Mouse (Mus musculus) midbrain, embryonic 11.5 days (tissue): ENCODE data around the gene Mgme1. TPM values are rescaled to one million over a fixed set of nuclear protein-coding genes. Genes with fewer than 3 reads are reported as not detected.

ENCODE experiments used
- ATAC-seq: fragments of 200-750 bp; cut with Nextera tagmentation; 2 replicates; pipeline ENCODE4 v1.8.0; 2017; ENCODE audit warnings: moderate TSS enrichment, moderate library complexity; ENCODE audit not compliant: low FRiP score
- DNase-seq: peaks from one replicate; pipeline ENCODE4 v3.0.0; 2015; ENCODE audit warnings: low spot score; ENCODE audit errors: missing footprints
- H3K27ac ChIP-seq: fragments of 300-500 bp; sonication (generic); 2 replicates; pipeline ENCODE4 v1.5.1; 2014; ENCODE audit warnings: low read depth, low read length
- H3K27me3 ChIP-seq: fragments of 300-500 bp; sonication (generic); 2 replicates; pipeline ENCODE4 v1.6.1; 2014; ENCODE audit warnings: mild to moderate bottlenecking, low read length, moderate library complexity, mixed read lengths; ENCODE audit not compliant: control insufficient read depth, insufficient read depth
- H3K36me3 ChIP-seq: fragments of 300-500 bp; sonication (generic); 2 replicates; pipeline ENCODE4 v1.6.1; 2014; ENCODE audit warnings: mild to moderate bottlenecking, low read length, moderate library complexity, mixed read lengths; ENCODE audit not compliant: control insufficient read depth, insufficient read depth
- H3K4me1 ChIP-seq: fragments of 300-500 bp; sonication (generic); 2 replicates; pipeline ENCODE4 v1.6.1; 2014; ENCODE audit warnings: low read length; ENCODE audit not compliant: control insufficient read depth, insufficient read depth
- H3K4me2 ChIP-seq: fragments of 300-500 bp; sonication (generic); 2 replicates; pipeline ENCODE4 v1.6.1; 2014; ENCODE audit warnings: mild to moderate bottlenecking, moderate library complexity
- H3K4me3 ChIP-seq: fragments of 300-500 bp; sonication (generic); 2 replicates; pipeline ENCODE4 v1.5.1; 2014; ENCODE audit warnings: low read depth, low read length
- H3K9ac ChIP-seq: fragments of 300-500 bp; sonication (generic); 2 replicates; pipeline ENCODE4 v1.6.1; 2014; ENCODE audit warnings: low read length
- H3K9me3 ChIP-seq: fragments of 300-500 bp; sonication (generic); 2 replicates; pipeline ENCODE4 v1.6.1; 2016; ENCODE audit warnings: low read length; ENCODE audit not compliant: control insufficient read depth
- WGBS: fragments of 180-500 bp; shearing (Covaris S2); extraction: QIAGEN DNeasy Blood & Tissue Kit; methylation state at CpG from one replicate; pipeline ENCODE4 v1.1.7; 2014; 5-methylcytosine and 5-hydroxymethylcytosine counted together
- polyA plus RNA-seq: library from polyadenylated mRNA; unstranded; fragments of >200 nt; fragmentation: Nextera tagmentation; extraction: Ambion mirVana; gene quantifications from 2 replicates; pipeline ENCODE4 v1.2.1, GENCODE M21; 2014

Gene Mgme1
- polyA plus RNA-seq, 1 experiment from 2014 or later = 17.4 TPM

GRCm38 (mm10) chr2:144290321-144290720, 19.9 kb downstream of the Mgme1 start:
- ATAC-seq = no peak
- 89% methylated on average over 7 of the region's 7 CpGs for WGBS
- Histone ChIP-seq H3K9me3 (no peaks in the 10 kb centered on the region), H3K4me3 (no peak overlapping the region), H3K27me3 (no peaks in the 10 kb centered on the region), H3K27ac (no peak overlapping the region), H3K9ac (no peak overlapping the region), H3K36me3 (no peaks in the 10 kb centered on the region), H3K4me1 (no peaks in the 10 kb centered on the region), H3K4me2 (no peak overlapping the region)
- DNase-seq = no peak

GRCm38 (mm10) chr2:144291600-144292305, 21.3 kb downstream of the Mgme1 start:
- WGBS = 88% methylated on average over 11 of the region's 11 CpGs
- no peak overlapping the region for H3K4me2 ChIP-seq
- H3K4me1 ChIP-seq = no peaks in the 10 kb centered on the region
- no peaks in the 10 kb centered on the region for H3K9me3 ChIP-seq
- H3K27ac ChIP-seq = no peak overlapping the region
- no peak overlapping the region for H3K9ac ChIP-seq
- ATAC-seq = no peak
- no peak overlapping the region for H3K4me3 ChIP-seq
- H3K36me3 ChIP-seq = no peaks in the 10 kb centered on the region
- H3K27me3 ChIP-seq = no peaks in the 10 kb centered on the region
- no peak for DNase-seq

- Histone ChIP-seq H3K27me3 (no peaks in the 10 kb centered on the region), H3K4me1 (no peaks in the 10 kb centered on the region), H3K9ac (no peak overlapping the region), H3K4me2 (no peak overlapping the region), H3K4me3 (no peak overlapping the region), H3K27ac (no peak overlapping the region), H3K36me3 (no peaks in the 10 kb centered on the region), H3K9me3 (no peaks in the 10 kb centered on the region)
- peak; percentile 8 for DNase-seq
- ATAC-seq = no peak
- WGBS = 78% methylated on average over 9 of the region's 9 CpGs
Measured at GRCm38 (mm10) chr2:144295145-144295735, 24.8 kb downstream of the Mgme1 start.

GRCm38 (mm10) chr2:144299749-144300669, 29.5 kb downstream of the Mgme1 start:
- H3K9ac ChIP-seq = no peak overlapping the region
- no peak overlapping the region for H3K4me3 ChIP-seq
- H3K9me3 ChIP-seq = no peaks in the 10 kb centered on the region
- DNase-seq = no peak
- 81% methylated on average over 9 of the region's 9 CpGs for WGBS
- no peaks in the 10 kb centered on the region for H3K4me1 ChIP-seq
- H3K4me2 ChIP-seq = no peak overlapping the region
- H3K27me3 ChIP-seq = no peaks in the 10 kb centered on the region
- no peak overlapping the region for H3K27ac ChIP-seq
- ATAC-seq = no peak
- no peaks in the 10 kb centered on the region for H3K36me3 ChIP-seq

- no peak overlapping the region for H3K27ac ChIP-seq
- no peak for ATAC-seq
- no peaks in the 10 kb centered on the region for H3K4me1 ChIP-seq
- DNase-seq = peak; percentile 74
- no peaks in the 10 kb centered on the region for H3K9me3 ChIP-seq
- H3K4me3 ChIP-seq = no peak overlapping the region
- no peak overlapping the region for H3K4me2 ChIP-seq
- no peaks in the 10 kb centered on the region for H3K27me3 ChIP-seq
- H3K9ac ChIP-seq = no peak overlapping the region
- 97% methylated on average over 11 of the region's 11 CpGs for WGBS
- H3K36me3 ChIP-seq = no peaks in the 10 kb centered on the region
Measured at GRCm38 (mm10) chr2:144301101-144301500, 30.6 kb downstream of the Mgme1 start.

- DNase-seq = no peak
- no peaks in the 10 kb centered on the region for H3K36me3 ChIP-seq
- H3K9me3 ChIP-seq = no peaks in the 10 kb centered on the region
- no peak for ATAC-seq
- H3K27me3 ChIP-seq = no peaks in the 10 kb centered on the region
- H3K4me1 ChIP-seq = peaks cover 6% of the 10 kb centered on the region
- H3K27ac ChIP-seq = no peak overlapping the region
- 73% methylated on average over 18 of the region's 18 CpGs for WGBS
- no peak overlapping the region for H3K4me2 ChIP-seq
- H3K4me3 ChIP-seq = no peak overlapping the region
- H3K9ac ChIP-seq = no peak overlapping the region
Measured at GRCm38 (mm10) chr2:144305721-144306294, 35.3 kb downstream of the Mgme1 start.

GRCm38 (mm10) chr2:144308561-144308960, 38.1 kb downstream of the Mgme1 start:
- 59% methylated on average over 8 of the region's 8 CpGs for WGBS
- Histone ChIP-seq H3K4me3 (no peak overlapping the region), H3K27me3 (no peaks in the 10 kb centered on the region), H3K9ac (no peak overlapping the region), H3K4me2 (no peak overlapping the region), H3K27ac (no peak overlapping the region), H3K9me3 (no peaks in the 10 kb centered on the region), H3K36me3 (no peaks in the 10 kb centered on the region), H3K4me1 (peaks cover 6% of the 10 kb centered on the region)
- DNase-seq (no peak), ATAC-seq (no peak)

- no peak overlapping the region for H3K4me2 ChIP-seq
- H3K36me3 ChIP-seq = no peaks in the 10 kb centered on the region
- no peak overlapping the region for H3K9ac ChIP-seq
- H3K9me3 ChIP-seq = no peaks in the 10 kb centered on the region
- H3K4me3 ChIP-seq = no peak overlapping the region
- H3K27ac ChIP-seq = no peak overlapping the region
- WGBS = 24% methylated on average over 5 of the region's 5 CpGs
- 0 out of 2 replicates have a peak, but pooled peaks have one; percentile 16 for ATAC-seq
- H3K27me3 ChIP-seq = no peaks in the 10 kb centered on the region
- peaks cover 6% of the 10 kb centered on the region for H3K4me1 ChIP-seq
- peak; percentile 85 for DNase-seq
Measured at GRCm38 (mm10) chr2:144310273-144310672, 39.8 kb downstream of the Mgme1 start.
